Mouse (Mus musculus): ENCODE measurements around the gene Kif13a. TPM values are rescaled to one million over a fixed set of nuclear protein-coding genes. Genes with fewer than 3 reads are reported as not detected.

Kif13a gene
- polyA plus RNA-seq (2012; ENCODE audit: low replicate concordance) = 3.0 and 6.8 TPM in 2 replicates

DNA sequence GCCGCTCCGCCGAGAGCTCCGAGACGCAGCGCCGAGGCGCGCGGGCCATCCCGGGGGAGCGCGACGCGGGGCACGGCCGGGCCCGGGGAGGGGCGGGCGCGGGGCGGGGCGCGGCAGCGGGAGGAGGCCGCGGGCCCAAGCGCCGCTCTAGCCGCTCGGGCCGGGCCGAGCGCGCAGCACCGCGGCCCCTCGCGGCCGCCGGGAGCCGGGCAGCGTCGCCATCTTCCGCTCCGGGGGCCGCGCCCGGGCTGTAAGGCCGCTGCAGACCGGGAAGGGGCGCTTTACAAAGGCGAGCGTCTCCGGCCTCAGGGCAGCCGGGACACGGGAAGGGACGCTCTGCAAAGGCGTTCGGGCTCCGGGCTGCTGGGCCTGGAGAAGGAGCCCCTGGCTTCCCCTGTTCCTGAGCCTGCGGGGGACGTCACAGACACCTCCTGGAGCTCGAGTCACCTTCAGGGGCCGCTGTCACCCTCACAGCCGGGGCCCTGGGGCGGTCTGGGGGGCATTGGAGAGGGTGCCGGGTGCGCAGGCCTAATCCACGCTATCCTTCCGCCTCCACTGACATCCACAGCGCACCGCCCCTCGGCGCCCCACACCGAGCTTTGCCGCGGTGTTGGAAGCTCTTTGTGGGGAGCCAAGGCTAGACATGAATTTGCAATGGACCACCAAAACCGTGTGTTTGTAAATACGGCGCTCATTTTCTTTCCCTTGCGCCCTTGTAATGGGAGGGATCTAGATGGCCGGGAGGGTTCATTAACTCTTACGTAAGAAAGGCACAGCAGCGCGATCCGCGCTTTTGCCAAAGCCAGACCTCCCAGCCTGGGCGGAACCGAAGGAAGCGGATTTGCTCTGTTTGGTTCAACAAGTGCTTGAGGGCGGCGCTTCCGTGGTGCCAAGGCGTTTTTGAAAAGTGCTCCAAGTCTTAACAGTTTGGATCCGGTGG lies at the start of gene Kif13a:
Gene Kif13a (minus strand): TSS at position 149 of the 940 bp plus-strand sequence.

DNA sequence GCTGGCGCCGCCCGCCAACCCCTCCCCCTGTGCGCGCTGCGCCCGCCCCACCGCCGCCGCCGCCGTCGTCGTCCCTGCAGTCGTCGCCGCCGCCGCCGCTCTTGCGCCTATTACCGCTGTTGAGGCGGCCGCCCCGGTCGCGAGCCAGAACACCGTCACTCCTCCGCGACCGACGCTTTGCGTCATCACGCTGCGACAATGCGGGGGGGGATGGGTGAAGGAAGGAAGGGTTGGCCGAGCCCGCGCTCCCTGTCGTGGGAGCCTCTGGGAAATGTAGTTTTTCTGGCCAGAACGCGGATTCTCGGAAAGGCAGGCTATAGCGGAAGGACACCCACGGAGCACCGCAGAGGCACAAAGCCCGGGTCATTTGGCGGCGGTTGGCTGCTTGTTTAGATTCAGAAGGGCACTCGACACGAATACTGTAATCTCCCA lies 201.8 kb downstream of the Kif13a start, which contains the start of gene Nup153:
Gene Nup153 (minus strand): TSS at position 104 of the 432 bp plus-strand sequence.

Other genes starting within 250 kb of the Kif13a start
- gene Nup153, start 201.9 kb downstream of the Kif13a start, polyA plus RNA-seq (2012; ENCODE audit: low replicate concordance) = 16.0 and 27.6 TPM in 2 replicates
- 1.3 and 2.4 TPM in 2 replicates for gene Nhlrc1, start 85.0 kb upstream of the Kif13a start, polyA plus RNA-seq (2012; ENCODE audit: low replicate concordance)
- 4.0 and 5.5 TPM in 2 replicates for gene Kdm1b, start 113.6 kb upstream of the Kif13a start, polyA plus RNA-seq (2012; ENCODE audit: low replicate concordance)
- gene Tpmt, start 114.9 kb upstream of the Kif13a start, polyA plus RNA-seq (2012; ENCODE audit: low replicate concordance) = 0.08 TPM in 1 of 2 replicates, not detected in the other
- gene Dek, start 176.3 kb upstream of the Kif13a start, polyA plus RNA-seq (2012; ENCODE audit: low replicate concordance) = 887 and 1,475 TPM in 2 replicates
- 0.35 and 0.70 TPM in 2 replicates for gene Rnf144b, start 192.8 kb upstream of the Kif13a start, polyA plus RNA-seq (2012; ENCODE audit: low replicate concordance)